Mouse (Mus musculus) mouse trophoblast stem cell (cell line): ENCODE measurements at regions not wholly inside any gene's neighbourhood (a gene's known extent, or its start where the extent isn't known, plus 50 kb on each side); places are given as distances from the start of the nearest gene placed in this dataset.

Source experiments
- in situ Hi-C, 2 experiments: fragments of 300-500 bp; cut with MseI, MboI; formaldehyde crosslinking; loops; 2 replicates in 1 of 2; 3 replicates in 1 of 2; pipeline ENCODE4 v1.15.1; 2025

DNA sequence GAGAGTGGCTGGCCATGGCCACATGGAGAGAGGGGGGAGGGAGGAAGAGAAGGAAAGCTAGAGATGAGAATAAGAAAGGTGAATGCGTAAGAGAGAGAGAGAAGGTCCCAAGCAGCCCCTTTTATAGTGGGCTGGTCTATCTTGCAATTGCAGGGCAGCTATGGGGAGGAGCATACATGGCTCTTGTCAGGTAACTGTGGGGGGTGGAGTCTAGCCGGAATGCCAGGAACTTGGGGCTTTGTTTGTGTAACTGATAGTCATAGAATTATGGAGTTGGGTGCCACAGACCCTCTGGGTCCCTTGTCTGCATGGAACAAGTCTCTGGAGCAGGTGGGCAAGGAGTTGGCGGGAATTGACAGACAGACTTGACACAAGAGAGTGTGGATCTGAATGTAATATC is 2151.8 kb downstream of the 4930444P10Rik start:
- in situ Hi-C loops = no loop called here

DNA sequence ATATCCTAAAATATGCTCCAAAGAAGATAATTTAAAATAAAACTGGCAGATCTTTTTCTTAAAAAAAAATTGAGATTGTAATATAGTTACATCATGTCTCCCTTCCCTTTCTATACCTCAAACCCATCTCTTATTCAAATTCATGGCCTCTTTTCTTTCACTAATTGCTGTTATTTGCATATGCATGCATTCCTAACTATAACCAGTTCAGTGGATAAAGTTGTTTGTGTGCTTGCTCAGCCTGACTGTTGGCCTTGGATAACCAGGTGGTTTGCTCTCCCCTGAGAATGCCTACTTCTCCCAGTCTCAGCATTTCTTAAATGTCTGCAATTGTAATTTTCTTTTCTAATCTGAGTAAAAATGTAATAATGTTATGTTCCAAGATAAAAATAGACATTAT is 2154.8 kb downstream of the 4930444P10Rik start:
- in situ Hi-C loops = no loop called here

DNA sequence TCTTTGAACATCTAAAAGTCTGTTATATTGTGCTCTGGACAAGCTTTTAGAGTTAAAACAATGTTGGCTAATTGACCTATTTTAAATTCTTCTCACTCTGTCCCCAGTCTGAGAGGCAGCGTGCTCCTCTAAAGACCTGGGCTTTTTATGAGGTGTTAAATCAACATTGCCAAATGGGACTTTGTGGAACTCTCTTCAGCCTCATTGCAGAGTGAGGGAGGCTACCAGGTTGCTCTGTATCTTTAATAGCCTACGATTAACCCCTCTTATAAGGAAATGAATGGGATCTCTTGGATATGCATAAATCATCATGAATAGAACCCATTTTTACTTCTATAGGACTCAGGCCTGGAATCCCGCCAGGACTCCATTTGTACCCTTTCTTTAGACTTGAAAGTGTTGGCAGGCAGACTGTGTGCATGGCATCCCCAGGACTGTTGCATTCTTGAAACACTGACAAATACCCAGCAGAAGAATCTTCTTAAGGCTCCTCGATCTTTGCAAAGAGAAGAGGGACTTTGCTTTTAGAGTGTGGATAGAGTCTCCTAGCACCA is 2157.1 kb downstream of the 4930444P10Rik start:
- in situ Hi-C loops = no loop called here

DNA sequence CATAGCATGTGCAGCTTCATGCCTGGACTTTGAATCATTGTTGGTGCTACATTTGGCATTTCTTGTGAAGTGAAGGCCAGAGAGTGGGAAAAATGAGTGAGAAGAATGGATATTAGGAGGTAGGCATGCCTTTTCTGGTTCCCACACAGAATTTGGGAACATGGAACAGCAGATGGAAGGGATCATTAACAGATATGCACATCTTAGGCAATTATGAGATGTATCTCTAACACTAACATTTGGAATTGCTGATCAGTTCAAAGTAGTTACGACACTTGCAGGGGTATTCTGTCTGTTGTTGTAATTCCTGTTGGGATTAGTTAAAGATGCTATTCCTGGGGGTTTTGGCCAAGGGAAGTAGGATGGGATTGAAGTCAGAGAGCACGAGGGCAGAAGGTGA is 2164.4 kb downstream of the 4930444P10Rik start:
- in situ Hi-C loops = no loop called here

- in situ Hi-C loops = no loop called here
Observed at GRCm38 (mm10) chr1:13927964-13928363, 2165.2 kb downstream of the 4930444P10Rik start.

- in situ Hi-C loops = no loop called here
Observed at GRCm38 (mm10) chr1:13925994-13926393, 2167.1 kb downstream of the 4930444P10Rik start.

DNA sequence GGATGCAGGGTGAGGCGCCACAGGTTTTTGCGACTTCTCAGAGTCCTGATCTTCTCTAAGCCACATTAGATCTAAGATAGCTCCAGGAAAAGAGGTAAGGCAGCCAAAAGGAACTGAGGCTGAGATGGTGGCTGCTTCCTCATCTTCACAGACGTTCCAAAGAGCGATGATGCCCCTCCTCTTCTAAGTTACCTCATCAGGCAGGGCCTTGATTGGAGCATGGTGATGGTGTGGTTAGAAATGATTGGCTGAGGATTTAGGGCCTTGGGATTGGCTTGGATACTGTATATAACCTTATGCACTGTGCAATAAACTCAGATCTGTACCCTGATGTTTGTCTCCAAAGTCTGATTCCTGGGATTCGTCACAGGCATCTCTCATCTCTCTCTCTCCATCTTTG is 2177.9 kb downstream of the 4930444P10Rik start:
- in situ Hi-C loops = no loop called here

GRCm38 (mm10) chr1:13879126-13879525 is 2214.0 kb downstream of the 4930444P10Rik start:
- in situ Hi-C loops = no loop called here

DNA sequence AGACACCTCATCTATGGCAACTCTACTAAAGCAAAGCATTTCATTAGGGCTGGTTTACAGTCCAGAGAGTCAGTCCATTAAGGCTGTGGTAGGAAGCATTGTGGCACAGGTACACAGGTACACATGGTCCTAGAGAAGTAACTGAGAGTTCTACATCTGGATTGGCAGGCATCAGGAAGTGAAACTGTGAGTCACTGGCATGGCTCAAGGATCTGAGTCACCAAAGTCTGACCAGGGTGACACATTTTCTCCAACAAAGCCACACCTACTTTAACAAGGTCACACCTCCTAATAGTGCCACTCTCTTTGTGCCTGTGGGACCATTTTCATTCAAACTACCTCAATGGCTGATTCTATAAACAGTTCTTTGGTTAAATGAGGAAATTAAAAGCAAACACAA is 2219.2 kb downstream of the 4930444P10Rik start:
- in situ Hi-C loops = no loop called here

- in situ Hi-C loops = no loop called here
Observed at GRCm38 (mm10) chr1:13872536-13872935, 2220.6 kb downstream of the 4930444P10Rik start.

DNA sequence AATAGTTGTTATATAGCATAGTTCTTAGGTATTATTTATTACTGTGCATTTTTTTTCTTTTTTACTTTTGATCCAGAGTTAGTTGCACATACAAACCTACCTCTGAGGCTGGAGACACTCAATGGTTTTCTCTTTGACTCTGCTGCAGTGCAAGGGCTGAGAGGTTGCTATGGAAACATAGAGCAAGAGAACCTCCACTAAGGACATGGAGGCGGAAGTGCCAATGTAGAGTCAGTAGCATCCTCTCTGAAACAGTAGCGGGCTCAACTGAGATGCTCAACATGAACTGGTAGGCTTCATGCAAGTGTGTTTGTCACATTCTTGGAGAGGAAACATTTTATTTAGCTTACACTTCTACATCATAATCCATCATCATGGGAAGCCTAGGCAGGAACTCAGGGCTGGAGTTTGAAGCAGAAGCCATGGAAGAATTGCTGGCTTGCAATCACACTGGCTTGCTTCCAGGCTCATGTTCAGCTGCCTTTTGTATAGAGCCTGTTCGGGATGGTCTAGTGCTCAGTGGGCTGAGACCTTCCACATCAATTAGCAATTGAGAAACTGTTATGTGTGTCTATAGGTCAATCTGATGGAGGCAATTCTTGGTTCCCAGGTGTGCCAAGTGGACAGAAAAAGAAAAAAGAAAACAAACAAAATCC is 2222.4 kb downstream of the 4930444P10Rik start:
- in situ Hi-C loops = no loop called here

DNA sequence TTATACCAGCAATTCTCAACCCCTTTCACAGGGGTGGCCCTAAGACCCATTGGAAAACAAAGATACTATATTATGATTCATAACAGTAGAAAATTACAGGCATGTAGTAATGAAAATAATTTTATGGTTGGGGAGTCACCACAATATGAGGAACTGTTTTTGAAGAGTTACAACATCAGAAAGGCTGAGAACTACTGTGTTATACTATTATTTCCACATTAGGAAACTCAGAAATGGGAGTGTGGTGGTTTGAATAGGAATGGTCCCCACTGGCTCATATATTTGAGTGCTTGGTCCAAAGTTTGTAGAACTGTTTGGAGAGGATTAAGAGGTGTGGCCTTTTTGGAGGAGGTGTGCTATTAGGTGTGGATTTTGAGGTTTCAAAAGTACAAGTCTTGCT is 2227.4 kb downstream of the 4930444P10Rik start:
- in situ Hi-C loops = no loop called here

- in situ Hi-C loops = no loop called here
Observed at GRCm38 (mm10) chr1:13863712-13864111, 2229.4 kb downstream of the 4930444P10Rik start.

DNA sequence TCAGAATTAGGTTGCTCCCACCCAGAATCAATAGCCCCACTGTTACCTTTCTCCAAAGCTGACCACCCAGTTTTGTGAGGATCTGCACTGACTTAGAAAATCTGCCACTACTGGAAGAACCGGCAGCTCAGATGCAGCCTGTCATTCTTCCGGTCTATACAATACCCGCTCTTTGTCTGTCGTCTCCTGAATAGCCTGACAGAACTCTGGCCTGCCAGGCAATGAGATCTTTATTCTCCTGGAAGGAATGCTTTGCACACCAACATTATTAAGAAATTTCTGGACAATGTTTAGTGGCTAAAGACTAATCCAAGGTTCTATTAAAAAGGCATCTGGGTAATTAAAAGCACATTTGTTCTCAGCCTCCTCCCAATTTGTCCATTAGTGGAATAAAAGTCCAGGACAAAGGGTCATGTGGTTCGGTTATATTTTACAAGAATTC is 2232.0 kb downstream of the 4930444P10Rik start:
- in situ Hi-C loops = no loop called here

GRCm38 (mm10) chr1:13860469-13860868 is 2232.7 kb downstream of the 4930444P10Rik start:
- in situ Hi-C loops = no loop called here

DNA sequence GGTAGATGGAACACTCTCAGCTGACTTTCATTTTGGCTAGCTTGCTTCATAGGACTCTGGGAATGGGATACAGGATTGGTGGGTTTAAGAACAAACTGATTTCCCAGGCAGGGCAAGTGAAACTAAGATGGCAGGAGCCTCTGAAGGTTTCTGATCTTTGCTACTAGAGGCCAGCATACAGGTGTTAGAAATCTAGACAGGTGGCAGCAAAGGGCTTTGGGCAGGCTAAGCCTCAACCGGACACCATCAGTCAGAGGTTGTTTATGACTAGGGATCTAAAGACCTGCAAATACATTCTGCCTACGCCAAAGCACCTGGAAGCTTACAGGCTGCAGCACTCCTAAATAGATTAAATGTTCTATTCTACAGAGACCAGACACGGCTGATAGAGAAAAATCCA is 2233.4 kb downstream of the 4930444P10Rik start:
- in situ Hi-C loops = no loop called here

- in situ Hi-C loops = no loop called here
Observed at GRCm38 (mm10) chr1:13858371-13859018, 2234.6 kb downstream of the 4930444P10Rik start.

- in situ Hi-C loops = no loop called here
Observed at GRCm38 (mm10) chr1:13856998-13857397, 2236.1 kb downstream of the 4930444P10Rik start.

GRCm38 (mm10) chr1:13851144-13851543 is 2242.0 kb downstream of the 4930444P10Rik start:
- in situ Hi-C loops = no loop called here

DNA sequence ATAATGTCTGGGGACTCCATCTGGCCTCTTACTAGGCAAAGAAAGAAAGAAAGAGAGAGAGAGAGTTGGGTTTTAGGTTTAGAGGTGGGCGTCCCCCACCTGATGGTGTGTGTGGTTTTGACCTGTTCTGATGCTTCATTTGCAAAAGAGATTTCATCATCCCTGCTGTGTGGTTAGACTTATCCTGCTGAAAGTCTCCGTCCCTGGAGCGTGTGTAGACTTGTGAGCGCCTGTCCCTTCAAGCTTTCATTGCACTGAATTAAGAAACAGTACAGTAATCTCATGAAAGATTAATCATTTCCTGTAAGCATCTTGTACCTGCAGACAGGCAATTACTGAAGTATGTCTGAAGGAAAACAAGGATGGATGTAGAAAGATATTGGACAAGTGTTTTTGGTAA is 2244.1 kb downstream of the 4930444P10Rik start:
- in situ Hi-C loops = no loop called here

DNA sequence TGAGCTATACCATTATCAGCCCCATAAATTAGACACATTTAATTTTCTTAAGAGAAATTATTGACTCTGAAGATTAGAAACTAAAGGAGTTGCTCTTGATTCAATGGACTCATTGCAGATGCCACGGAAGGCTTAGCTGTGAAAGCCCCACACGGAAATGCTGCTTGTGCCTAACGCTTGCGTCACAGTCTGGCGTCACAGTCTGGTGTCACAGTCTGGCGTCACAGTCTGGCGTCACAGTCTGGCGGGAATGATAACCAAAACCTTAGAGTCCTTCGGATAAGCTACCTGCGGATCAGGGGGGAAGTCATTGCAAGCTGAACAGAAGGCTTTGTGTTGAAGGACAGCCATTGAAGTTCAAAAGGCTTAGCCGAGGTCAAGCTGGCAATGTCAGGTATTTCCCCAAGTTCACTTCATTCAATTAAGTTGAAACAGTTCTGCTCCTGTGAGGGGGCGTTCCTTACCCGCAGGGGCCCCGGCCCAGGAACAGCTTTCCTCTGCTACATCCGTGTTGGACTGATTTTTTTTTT is 2246.7 kb downstream of the 4930444P10Rik start:
- in situ Hi-C loops = no loop called here

DNA sequence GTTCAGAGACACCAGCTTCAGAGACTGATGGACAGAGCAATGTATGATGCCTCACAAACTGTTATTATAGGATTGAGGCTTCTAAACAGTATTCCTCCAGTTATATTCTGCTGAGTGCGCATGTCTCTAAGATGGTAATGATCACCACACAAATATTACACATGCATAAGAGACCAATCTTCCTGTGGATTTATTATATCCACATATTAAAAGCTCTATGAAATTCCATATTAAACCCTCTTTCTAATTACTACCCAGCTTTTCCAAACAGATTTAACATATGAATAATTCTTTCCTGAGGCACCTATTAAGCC is 2252.9 kb downstream of the 4930444P10Rik start:
- in situ Hi-C loops = no loop called here
